Mouse (Mus musculus) intestine, embryonic 14.5 days (tissue): ENCODE measurements around the gene Ahnak2. TPM values are rescaled to one million over a fixed set of nuclear protein-coding genes. Genes with fewer than 3 reads are reported as not detected.
A peak's percentile ranks its signal among the peaks of the same experiment; 100 is the strongest.

Experiments
- ATAC-seq: fragments of 200-750 bp; cut with Nextera tagmentation; replicated peaks from 2 replicates; pipeline ENCODE4 v1.8.0; 2017; ENCODE audit warnings: low read depth, moderate number of reproducible peaks, moderate TSS enrichment, moderate library complexity; ENCODE audit not compliant: low FRiP score, low TSS enrichment
- DNase-seq: peaks from one replicate; pipeline ENCODE4 v3.0.0-alpha.2; 2018; ENCODE audit warnings: low spot score
- H3K27ac ChIP-seq: fragments of 300-500 bp; sonication (generic); 2 replicates; pipeline ENCODE4 v1.5.1; 2014; ENCODE audit warnings: low read depth, mild to moderate bottlenecking, control low read depth
- H3K27me3 ChIP-seq: fragments of 300-500 bp; sonication (generic); replicated peaks from 2 replicates; pipeline ENCODE4 v1.6.1; 2014; ENCODE audit warnings: low read length, control low read depth; ENCODE audit not compliant: control insufficient read depth, insufficient read depth
- H3K36me3 ChIP-seq: fragments of 300-500 bp; sonication (generic); 2 replicates; pipeline ENCODE4 v1.6.1; 2014; ENCODE audit warnings: low read length, control low read depth; ENCODE audit not compliant: control insufficient read depth, insufficient read depth
- H3K4me1 ChIP-seq: fragments of 300-500 bp; sonication (generic); replicated peaks from 2 replicates; pipeline ENCODE4 v1.6.1; 2014; ENCODE audit warnings: low read length, control low read depth, mixed read lengths; ENCODE audit not compliant: control insufficient read depth, insufficient read depth
- H3K4me2 ChIP-seq: fragments of 300-500 bp; sonication (generic); 2 replicates; pipeline ENCODE4 v1.6.1; 2014; ENCODE audit warnings: low read length
- H3K4me3 ChIP-seq: fragments of 300-500 bp; sonication (generic); 2 replicates; pipeline ENCODE4 v1.5.1; 2014; ENCODE audit warnings: low read depth, low read length, control low read depth, mixed read lengths
- H3K9ac ChIP-seq: fragments of 300-500 bp; sonication (generic); 2 replicates; pipeline ENCODE4 v1.6.1; 2014; ENCODE audit warnings: mild to moderate bottlenecking, low read length
- H3K9me3 ChIP-seq: fragments of 300-500 bp; sonication (generic); 2 replicates; pipeline ENCODE4 v1.6.1; 2016; ENCODE audit warnings: low read length, control low read depth; ENCODE audit not compliant: control insufficient read depth
- WGBS: fragments of 180-500 bp; shearing (Covaris S2); extraction: QIAGEN DNeasy Blood & Tissue Kit; methylation state at CpG from one replicate; pipeline ENCODE4 v1.1.7; 2014; 5-methylcytosine and 5-hydroxymethylcytosine counted together
- polyA plus RNA-seq: library from polyadenylated mRNA; unstranded; fragments of >200 nt; fragmentation: Nextera tagmentation; extraction: Ambion mirVana; gene quantifications from 2 replicates; pipeline ENCODE4 v1.2.1, GENCODE M21; 2014

Gene Ahnak2
- polyA plus RNA-seq, 1 experiment from 2014 or later: 2.9 TPM

DNA sequence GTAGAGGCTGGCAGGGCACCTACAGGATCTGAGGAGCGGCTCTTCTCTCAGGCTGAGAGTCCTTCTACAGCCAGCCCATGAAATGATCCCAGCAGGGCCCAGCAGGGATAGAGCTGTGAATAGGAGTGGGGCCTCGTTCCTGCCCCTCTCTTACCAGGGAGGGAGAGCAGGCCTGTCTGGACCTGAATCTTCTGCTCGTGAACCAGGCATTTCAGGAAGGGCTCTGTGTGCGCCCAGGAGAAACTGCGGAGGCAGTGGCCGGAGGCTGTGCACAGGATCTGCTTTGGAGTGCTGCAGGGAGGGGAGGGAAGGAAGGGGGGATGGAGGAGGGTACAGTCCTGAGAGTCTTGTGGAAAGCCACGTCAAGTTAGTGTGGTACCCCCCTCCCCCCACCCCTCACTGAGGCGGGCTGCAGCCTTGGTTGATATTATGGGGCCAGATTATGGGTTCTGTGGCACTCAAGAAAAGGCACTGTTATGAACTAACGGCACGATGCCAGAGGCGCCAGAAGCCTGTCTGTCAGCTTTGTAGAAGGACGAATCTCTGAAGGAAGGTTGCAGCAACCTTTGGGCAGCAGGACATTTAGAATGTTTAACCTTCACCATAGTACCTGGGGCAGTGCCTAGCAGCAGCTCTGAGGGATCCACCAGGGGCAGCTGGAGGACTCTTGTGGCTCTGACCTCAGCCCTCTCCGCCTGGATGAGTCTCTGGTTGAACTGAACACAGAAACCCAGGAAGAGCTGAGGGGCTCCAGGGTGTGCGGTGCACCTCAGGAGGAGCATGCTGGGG lies 12.4 kb upstream of the Ahnak2 start:
- Histone ChIP-seq H3K36me3 (peaks cover 52% of the 10 kb centered on the region), H3K27me3 (no peaks in the 10 kb centered on the region), H3K4me3 (no peak overlapping the region), H3K4me2 (no peak overlapping the region), H3K27ac (no peak overlapping the region), H3K9ac (no peak overlapping the region), H3K9me3 (no peaks in the 10 kb centered on the region), H3K4me1 (no peaks in the 10 kb centered on the region)
- ATAC-seq: no peak
- no peak for DNase-seq
- 71% methylated on average over 14 of the region's 14 CpGs for WGBS

GRCm38 (mm10) chr12:112813370-112813769 lies 10.9 kb upstream of the Ahnak2 start:
- H3K4me2 ChIP-seq: no peak overlapping the region
- no peaks in the 10 kb centered on the region for H3K9me3 ChIP-seq
- no peak overlapping the region for H3K9ac ChIP-seq
- no peak overlapping the region for H3K4me3 ChIP-seq
- DNase-seq: no peak
- ATAC-seq: no peak
- peaks cover under 1% of the 10 kb centered on the region; the same call in 1 of the 2 replicates for H3K4me1 ChIP-seq
- H3K36me3 ChIP-seq: peaks cover 37% of the 10 kb centered on the region
- H3K27me3 ChIP-seq: no peaks in the 10 kb centered on the region
- no peak overlapping the region for H3K27ac ChIP-seq
- WGBS: 89% methylated on average over 7 of the region's 7 CpGs

DNA sequence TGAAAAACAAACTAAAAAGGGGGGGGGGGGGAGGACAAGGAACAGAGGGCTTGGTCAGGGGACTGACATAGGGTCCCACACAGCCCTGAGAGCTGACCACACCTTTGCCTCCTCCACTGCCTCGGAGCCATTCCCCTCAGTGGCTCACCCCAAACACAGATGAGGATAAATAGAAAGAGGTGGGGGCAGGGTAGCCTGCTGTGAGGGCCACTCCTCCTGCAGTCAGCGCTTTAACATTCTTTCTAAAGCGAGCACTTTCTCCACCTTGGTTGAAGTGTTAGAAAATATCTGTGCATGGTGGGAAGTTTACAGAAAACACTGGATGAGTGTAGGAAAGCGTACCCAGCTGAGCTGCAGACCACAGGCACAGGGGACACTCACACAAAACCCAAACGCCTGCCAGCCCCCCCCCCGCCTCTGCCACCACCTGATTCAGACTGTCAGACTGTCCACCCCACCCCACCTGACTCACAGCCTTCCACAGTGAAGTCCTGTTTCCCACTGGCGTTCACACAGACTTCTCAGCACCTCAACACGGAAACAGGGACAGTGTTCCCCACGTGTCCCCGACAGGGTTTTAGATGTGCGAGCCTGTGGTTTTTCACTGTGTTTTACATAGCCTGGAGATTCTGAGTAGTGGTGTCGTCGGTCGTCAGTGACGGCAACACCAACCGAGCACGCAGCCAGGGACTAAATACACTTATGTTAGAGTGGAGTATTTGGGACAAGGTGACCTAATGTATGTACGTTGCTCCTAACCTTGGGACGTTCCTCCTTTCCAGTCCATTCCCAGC lies 7.8 kb upstream of the Ahnak2 start:
- Histone ChIP-seq H3K36me3 (peaks cover 12% of the 10 kb centered on the region; the same call in 1 of the 2 replicates), H3K4me3 (no peak overlapping the region), H3K27me3 (no peaks in the 10 kb centered on the region), H3K27ac (no peak overlapping the region), H3K4me2 (peak overlapping the region; percentile 98), H3K9ac (no peak overlapping the region), H3K4me1 (peaks cover 2% of the 10 kb centered on the region; the same call in 1 of the 2 replicates), H3K9me3 (no peaks in the 10 kb centered on the region)
- 61% methylated on average over 19 of the region's 19 CpGs for WGBS
- ATAC-seq: no peak
- DNase-seq: no peak

DNA sequence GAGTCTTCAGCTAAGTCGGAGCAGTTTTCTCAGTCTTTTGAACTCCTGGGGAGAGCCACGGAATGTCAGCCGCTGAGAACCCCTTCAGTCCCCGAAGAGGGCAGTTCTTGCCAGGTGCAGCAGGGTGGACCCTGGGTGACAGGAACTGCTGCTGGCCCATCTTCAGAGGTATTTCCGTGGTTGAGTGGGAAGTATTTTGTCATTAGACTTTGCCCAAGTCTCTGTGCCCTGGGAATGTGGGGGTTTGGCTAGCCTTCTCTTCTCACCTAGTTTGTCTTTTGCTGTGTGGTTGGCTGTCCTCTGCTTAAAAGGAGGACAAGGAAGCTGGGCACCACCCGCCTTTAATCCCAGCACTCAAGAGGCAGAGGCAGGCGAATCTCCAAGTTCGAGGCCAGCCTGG lies 7.2 kb upstream of the Ahnak2 start:
- Histone ChIP-seq H3K9ac (peak overlapping the region; percentile 54), H3K4me1 (peaks cover 2% of the 10 kb centered on the region; the same call in 1 of the 2 replicates), H3K27ac (no peak overlapping the region), H3K27me3 (no peaks in the 10 kb centered on the region), H3K4me2 (peak overlapping the region; percentile 98), H3K9me3 (no peaks in the 10 kb centered on the region), H3K4me3 (peak overlapping the region; percentile 61), H3K36me3 (0 out of 2 replicates have a peak, but pooled peaks cover 7% of the 10 kb centered on the region)
- 23% methylated on average over 8 of the region's 8 CpGs for WGBS
- ATAC-seq (no peak), DNase-seq (no peak)

DNA sequence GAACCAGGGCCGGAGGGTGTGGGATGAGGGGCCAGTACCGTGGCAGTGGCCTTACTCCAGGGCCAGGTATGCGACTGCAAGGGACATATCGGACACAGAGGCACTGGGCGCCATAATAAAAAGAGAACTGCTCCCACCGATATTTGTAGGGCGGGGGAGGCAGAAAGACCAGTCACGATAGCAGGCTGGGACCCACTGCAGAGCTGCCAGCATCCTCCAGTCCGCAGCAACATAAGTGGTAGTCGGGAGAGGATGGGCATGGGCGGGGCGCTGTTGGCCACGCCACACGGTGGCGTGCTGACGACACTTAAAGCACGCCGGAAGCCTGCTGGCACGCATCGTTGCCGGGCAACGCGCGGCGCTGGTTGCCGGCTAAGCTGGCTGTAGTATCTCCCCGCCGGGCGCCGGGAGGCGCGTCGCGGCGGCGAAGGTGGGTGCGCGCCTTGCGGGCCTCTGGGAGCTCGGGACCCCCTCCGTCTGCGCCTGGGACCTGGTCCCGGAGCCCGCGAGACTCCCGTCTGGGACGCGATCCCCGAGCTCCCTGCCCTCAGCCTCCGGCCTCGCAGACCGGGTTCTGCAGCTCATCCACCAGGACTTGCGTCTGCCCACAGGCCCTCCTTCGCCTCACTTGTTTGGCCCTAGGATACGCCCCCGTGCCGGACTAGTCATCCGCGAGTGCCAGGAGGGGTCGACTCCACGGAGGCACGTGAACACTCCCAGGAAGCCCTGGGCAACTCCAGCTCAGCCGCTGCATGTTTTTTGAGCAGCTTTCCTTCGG lies 6.3 kb upstream of the Ahnak2 start, which contains the start of gene Clba1:
Gene Clba1 (plus strand): TSS at position 351 of the 778 bp plus-strand sequence.
- no peaks in the 10 kb centered on the region for H3K9me3 ChIP-seq
- ATAC-seq (peak; percentile 90), DNase-seq (peak; percentile 89)
- H3K36me3 ChIP-seq: no peaks in the 10 kb centered on the region
- H3K27ac ChIP-seq: no peak within 1 kb of the TSS
- peak within 1 kb of the TSS; percentile 61 for H3K4me3 ChIP-seq
- under 1% methylated on average over 63 of the region's 64 CpGs for WGBS
- H3K4me2 ChIP-seq: peak within 1 kb of the TSS; percentile 98
- H3K27me3 ChIP-seq: no peaks in the 10 kb centered on the region
- H3K9ac ChIP-seq: peak within 1 kb of the TSS; percentile 54
- peaks cover 2% of the 10 kb centered on the region; the same call in 1 of the 2 replicates for H3K4me1 ChIP-seq

DNA sequence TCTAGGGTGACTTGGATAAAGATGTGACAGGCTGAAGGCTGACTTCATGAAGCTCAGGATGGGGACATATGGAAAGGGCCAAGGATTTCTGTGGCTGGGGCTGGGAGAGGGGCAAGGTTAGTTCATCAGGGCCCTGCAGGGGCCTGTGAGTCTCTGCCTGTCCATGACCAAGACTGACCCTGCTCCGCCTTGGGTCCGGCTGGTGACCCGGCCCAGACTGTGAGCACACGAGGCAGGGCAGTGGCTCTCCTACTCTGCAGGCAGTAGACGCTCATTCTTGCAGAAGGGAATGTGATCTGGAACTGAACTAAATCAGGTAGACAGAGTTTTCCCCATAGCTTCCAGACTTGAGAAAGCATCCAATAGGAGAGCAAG lies 5.7 kb upstream of the Ahnak2 start:
- peaks cover 2% of the 10 kb centered on the region; the same call in 1 of the 2 replicates for H3K4me1 ChIP-seq
- no peaks in the 10 kb centered on the region for H3K9me3 ChIP-seq
- no peaks in the 10 kb centered on the region for H3K36me3 ChIP-seq
- H3K4me3 ChIP-seq: peak overlapping the region; percentile 61
- ATAC-seq: peak; percentile 36
- no peak for DNase-seq
- 67% methylated on average over 5 of the region's 5 CpGs for WGBS
- peak overlapping the region; percentile 98 for H3K4me2 ChIP-seq
- no peaks in the 10 kb centered on the region for H3K27me3 ChIP-seq
- H3K9ac ChIP-seq: peak overlapping the region; percentile 54
- no peak overlapping the region for H3K27ac ChIP-seq

DNA sequence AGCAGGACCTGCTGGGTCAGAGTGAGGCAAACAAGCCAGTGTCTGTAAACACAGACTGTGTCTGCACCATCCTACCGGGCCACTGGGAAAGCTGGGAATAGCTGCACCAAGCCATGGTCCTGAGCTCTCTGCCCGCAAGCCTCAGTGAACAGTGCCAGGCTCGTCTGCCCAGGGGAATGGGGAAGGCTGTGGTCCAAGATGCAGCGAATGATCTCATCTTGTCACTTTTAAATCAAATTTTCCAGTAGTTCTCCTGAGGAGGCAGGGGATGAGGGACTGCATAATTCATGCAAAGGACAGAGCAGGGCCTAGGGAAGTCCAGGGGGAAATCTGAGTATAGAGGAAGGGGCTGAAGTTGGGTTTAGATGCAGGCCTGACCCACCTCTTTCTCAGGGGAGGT lies 5.3 kb upstream of the Ahnak2 start:
- Histone ChIP-seq H3K4me3 (no peak overlapping the region), H3K9me3 (no peaks in the 10 kb centered on the region), H3K27me3 (no peaks in the 10 kb centered on the region), H3K4me1 (peaks cover 2% of the 10 kb centered on the region; the same call in 1 of the 2 replicates), H3K27ac (no peak overlapping the region), H3K36me3 (no peaks in the 10 kb centered on the region), H3K9ac (no peak overlapping the region), H3K4me2 (no peak overlapping the region)
- ATAC-seq (no peak), DNase-seq (no peak)
- 67% methylated on average over 4 of the region's 4 CpGs for WGBS

DNA sequence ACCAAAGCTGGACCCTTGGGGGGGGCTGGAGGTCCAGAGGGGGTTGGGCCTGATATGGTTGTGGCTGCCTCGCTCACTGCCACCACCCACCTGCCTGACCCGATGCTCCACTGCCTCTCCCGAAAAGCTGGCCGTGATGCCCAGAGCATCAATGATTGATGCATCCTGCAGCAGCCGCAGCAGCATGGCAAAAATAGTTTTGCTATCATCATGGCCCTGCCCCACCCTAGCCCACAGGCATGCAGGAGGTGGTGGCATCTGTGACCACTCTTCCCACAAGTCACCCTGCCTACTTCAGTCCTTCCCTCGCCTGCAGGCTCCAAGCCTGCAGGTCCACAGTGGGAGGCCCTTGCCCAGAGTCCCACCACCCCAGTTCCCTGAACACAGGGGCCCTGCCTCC lies 3.6 kb upstream of the Ahnak2 start:
- H3K4me2 ChIP-seq: no peak overlapping the region
- no peak overlapping the region for H3K4me3 ChIP-seq
- H3K9ac ChIP-seq: no peak overlapping the region
- ATAC-seq (no peak), DNase-seq (no peak)
- no peaks in the 10 kb centered on the region for H3K36me3 ChIP-seq
- WGBS: 76% methylated on average over 6 of the region's 6 CpGs
- no peak overlapping the region for H3K27ac ChIP-seq
- peaks cover 13% of the 10 kb centered on the region for H3K27me3 ChIP-seq
- no peaks in the 10 kb centered on the region for H3K9me3 ChIP-seq
- peaks cover 5% of the 10 kb centered on the region; the same call in 1 of the 2 replicates for H3K4me1 ChIP-seq
